Mouse (Mus musculus): ENCODE measurements around the gene Dydc1.

Dydc1 gene

GRCm38 (mm10) chr14:41096296-41096860 is 23.7 kb downstream of the Dydc1 start:
- in situ Hi-C loops (cut with MboI, MseI): no loop called here

- in situ Hi-C loops (cut with MboI, MseI): no loop called here
These were observed 26.0 kb downstream of the Dydc1 start for GRCm38 (mm10) chr14:41098726-41099125.

- in situ Hi-C loops (cut with MboI, MseI): no loop called here
These were observed 28.0 kb downstream of the Dydc1 start for GRCm38 (mm10) chr14:41100712-41101111.

GRCm38 (mm10) chr14:41101242-41101641 is 28.5 kb downstream of the Dydc1 start:
- in situ Hi-C loops (cut with MboI, MseI): no loop called here

GRCm38 (mm10) chr14:41102269-41102668 is 29.6 kb downstream of the Dydc1 start:
- in situ Hi-C loops (cut with MboI, MseI): no loop called here

- in situ Hi-C loops (cut with MboI, MseI): no loop called here
These were observed 32.2 kb downstream of the Dydc1 start, which contains the start of gene Mat1a for GRCm38 (mm10) chr14:41104853-41105444. Gene Mat1a, plus strand, starts transcription at chr14:41105035.

- in situ Hi-C loops (cut with MboI, MseI): loop anchor here (5.0 kb wide), 1 partner anchor 51 kb away; no protein-coding TSS in a partner anchor
These were observed 38.4 kb downstream of the Dydc1 start for GRCm38 (mm10) chr14:41111031-41111668.

GRCm38 (mm10) chr14:41112944-41113343 is 40.2 kb downstream of the Dydc1 start:
- in situ Hi-C loops (cut with MboI, MseI): loop anchor here (5.0 kb wide), 1 partner anchor 49 kb away; no protein-coding TSS in a partner anchor

GRCm38 (mm10) chr14:41116271-41116670 is 43.6 kb downstream of the Dydc1 start:
- in situ Hi-C loops (cut with MboI, MseI): no loop called here

- in situ Hi-C loops (cut with MboI, MseI): no loop called here
These were observed 52.0 kb downstream of the Dydc1 start for GRCm38 (mm10) chr14:41124683-41125082.

GRCm38 (mm10) chr14:41127997-41128396 is 55.3 kb downstream of the Dydc1 start:
- in situ Hi-C loops (cut with MboI, MseI): no loop called here

GRCm38 (mm10) chr14:41131540-41131939 is 58.8 kb downstream of the Dydc1 start, which contains the start of gene Sftpa1:
Gene Sftpa1, plus strand, starts transcription at chr14:41131782.
- in situ Hi-C loops (cut with MboI, MseI): no loop called here

- in situ Hi-C loops (cut with MboI, MseI): no loop called here
These were observed 64.3 kb downstream of the Dydc1 start for GRCm38 (mm10) chr14:41137006-41137405.

- in situ Hi-C loops (cut with MboI, MseI): no loop called here
These were observed 68.0 kb downstream of the Dydc1 start for GRCm38 (mm10) chr14:41140686-41141085.

Measured in T-helper 1 cell (primary cell).